Mouse (Mus musculus) forebrain, embryonic 14.5 days (tissue): ENCODE data around the gene Baz2b. TPM values are rescaled to one million over a fixed set of nuclear protein-coding genes. Genes with fewer than 3 reads are reported as not detected.

Experiments used
- ATAC-seq: fragments of 200-750 bp; cut with Nextera tagmentation; 2 replicates; pipeline ENCODE4 v1.8.0; 2017; ENCODE audit warnings: mild to moderate bottlenecking, moderate library complexity
- DNase-seq: peaks from one replicate; pipeline ENCODE4 v3.0.0-alpha.2; 2015; ENCODE audit warnings: low spot score
- H3K27ac ChIP-seq: fragments of 300-500 bp; sonication (generic); 2 replicates; pipeline ENCODE4 v1.5.1; 2014; ENCODE audit warnings: low read depth, mild to moderate bottlenecking, control low read depth, low read length, moderate library complexity
- H3K27me3 ChIP-seq: fragments of 300-500 bp; sonication (generic); replicated peaks from 2 replicates; pipeline ENCODE4 v1.6.1; 2014; ENCODE audit warnings: low read length, control low read depth, mixed read lengths; ENCODE audit not compliant: control insufficient read depth, insufficient read depth
- H3K36me3 ChIP-seq: fragments of 300-500 bp; sonication (generic); 2 replicates; pipeline ENCODE4 v1.6.1; 2014; ENCODE audit warnings: low read length, control low read depth; ENCODE audit not compliant: control insufficient read depth, insufficient read depth
- H3K4me1 ChIP-seq: fragments of 300-500 bp; sonication (generic); 2 replicates; pipeline ENCODE4 v1.6.1; 2014; ENCODE audit warnings: antibody characterized with exemption, low read length, control low read depth; ENCODE audit not compliant: control insufficient read depth, insufficient read depth
- H3K4me2 ChIP-seq: fragments of 300-500 bp; sonication (generic); 2 replicates; pipeline ENCODE4 v1.6.1; 2014; ENCODE audit warnings: mild to moderate bottlenecking, control low read depth, low read length
- H3K4me3 ChIP-seq: fragments of 300-500 bp; sonication (generic); 2 replicates; pipeline ENCODE4 v1.5.1; 2014; ENCODE audit warnings: low read depth, low read length, control low read depth
- H3K9ac ChIP-seq: fragments of 300-500 bp; sonication (generic); 2 replicates; pipeline ENCODE4 v1.6.1; 2014; ENCODE audit warnings: mild to moderate bottlenecking, low read length, control low read depth, moderate library complexity
- H3K9me3 ChIP-seq: fragments of 300-500 bp; sonication (generic); replicated peaks from 2 replicates; pipeline ENCODE4 v1.6.1; 2016; ENCODE audit warnings: low read length, control low read depth, mixed read lengths; ENCODE audit not compliant: control insufficient read depth
- whole genome bisulfite sequencing: fragments of 180-500 bp; shearing (Covaris S2); extraction: QIAGEN DNeasy Blood & Tissue Kit; methylation state at CpG from one replicate; pipeline ENCODE4 v1.1.7; 2014; 5-methylcytosine and 5-hydroxymethylcytosine counted together
- polyA plus RNA-seq: library from polyadenylated mRNA; unstranded; fragments of >200 nt; fragmentation: Nextera tagmentation; extraction: Ambion mirVana; gene quantifications from 2 replicates; pipeline ENCODE4 v1.2.1, GENCODE M21; 2014

Baz2b gene
- polyA plus RNA-seq, 1 experiment from 2014 or later: 40.4 TPM

DNA sequence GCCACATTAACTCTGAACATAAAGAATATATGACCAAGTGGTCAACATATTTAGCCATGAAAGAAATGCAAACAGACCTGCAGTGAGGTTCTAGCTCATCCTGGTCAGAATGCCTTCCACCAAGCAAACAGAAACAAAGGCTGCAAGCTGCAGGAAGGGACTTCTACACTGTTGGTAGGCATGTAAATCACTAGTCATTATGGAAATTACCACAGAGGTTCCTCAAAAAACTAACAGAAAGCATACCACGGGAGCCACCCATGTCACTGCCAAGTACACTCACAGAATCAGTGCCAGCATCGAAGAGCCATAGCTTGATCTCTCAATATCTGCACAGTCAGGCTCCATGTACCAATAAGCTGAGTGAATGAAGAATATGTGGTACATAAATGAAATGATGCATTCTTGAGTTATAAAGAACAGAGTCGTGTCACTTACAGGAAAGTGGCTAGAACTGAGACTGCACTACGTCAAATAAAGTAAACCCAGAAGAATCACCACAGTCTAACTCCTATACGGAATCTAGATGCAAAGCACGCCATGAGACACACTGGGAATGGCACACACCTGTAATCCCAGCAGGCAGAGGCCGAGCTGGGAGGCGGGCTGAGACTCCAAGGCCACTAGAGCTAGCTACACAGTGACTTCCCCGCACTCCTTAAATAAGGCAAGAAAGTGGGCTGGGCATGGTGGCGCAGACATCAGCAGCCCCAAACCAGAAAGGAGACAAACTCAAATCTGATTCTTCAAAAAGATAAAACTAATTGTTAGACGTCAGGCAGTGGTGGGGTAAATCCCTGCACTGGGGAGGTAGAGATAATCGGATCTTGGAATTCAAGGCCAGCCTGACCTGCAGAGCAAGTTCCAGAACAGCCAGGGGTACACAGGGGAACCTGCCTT lies 95.7 kb downstream of the Baz2b start:
- Histone ChIP-seq H3K36me3 (peaks cover 6% of the 10 kb centered on the region; the same call in 1 of the 2 replicates), H3K9me3 (no peaks in the 10 kb centered on the region), H3K27ac (no peak overlapping the region), H3K4me2 (no peak overlapping the region), H3K9ac (no peak overlapping the region), H3K4me1 (peaks cover 13% of the 10 kb centered on the region), H3K4me3 (no peak overlapping the region), H3K27me3 (no peaks in the 10 kb centered on the region)
- 78% methylated on average over 12 of the region's 12 CpGs for WGBS
- ATAC-seq (no peak), DNase-seq (no peak)

DNA sequence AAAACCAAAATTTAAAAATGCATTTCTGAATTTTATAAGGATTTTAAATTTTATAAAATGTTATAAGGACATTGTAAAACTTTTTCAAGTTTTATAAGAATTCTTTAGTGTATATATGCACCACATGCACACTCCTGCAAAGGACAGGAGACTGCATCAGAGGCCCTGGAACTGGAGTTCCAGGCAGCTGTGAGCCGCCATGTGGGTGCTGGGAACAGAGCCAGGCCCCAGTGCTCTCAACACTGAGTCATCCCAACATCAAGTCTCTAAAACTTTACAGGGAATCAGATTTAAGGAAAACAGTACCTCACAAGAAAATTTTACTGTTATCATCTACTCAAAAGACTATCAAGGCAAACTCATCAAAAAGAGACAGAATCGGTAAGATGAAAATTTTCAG lies 97.5 kb downstream of the Baz2b start:
- Histone ChIP-seq H3K9me3 (no peaks in the 10 kb centered on the region), H3K9ac (no peak overlapping the region), H3K4me2 (no peak overlapping the region), H3K36me3 (peaks cover 6% of the 10 kb centered on the region; the same call in 1 of the 2 replicates), H3K4me1 (peaks cover 3% of the 10 kb centered on the region), H3K4me3 (no peak overlapping the region), H3K27me3 (no peaks in the 10 kb centered on the region), H3K27ac (no peak overlapping the region)
- ATAC-seq (no peak), DNase-seq (no peak)
- 90% methylated on average over 2 of the region's 2 CpGs for WGBS

DNA sequence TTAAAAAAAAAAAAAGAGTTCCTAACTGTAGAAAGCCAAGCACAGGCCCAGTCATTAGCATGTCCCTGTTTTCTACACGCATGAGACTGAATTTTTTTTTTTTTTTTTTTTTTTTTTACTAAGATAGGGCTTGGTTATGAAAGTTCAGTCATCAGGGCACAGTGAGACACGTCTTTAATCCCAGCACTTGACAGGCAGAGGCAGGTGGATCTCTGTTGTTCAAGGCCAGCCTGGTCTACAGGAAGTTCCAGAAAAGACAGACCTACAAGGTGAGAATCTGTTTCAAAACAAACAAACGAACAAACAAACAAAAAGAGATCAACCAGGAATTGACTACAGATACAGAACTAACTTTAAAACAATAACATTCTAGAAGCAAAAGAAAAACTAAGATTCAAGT lies 100.6 kb downstream of the Baz2b start:
- Histone ChIP-seq H3K9me3 (no peaks in the 10 kb centered on the region), H3K4me1 (no peaks in the 10 kb centered on the region), H3K27ac (no peak overlapping the region), H3K9ac (no peak overlapping the region), H3K4me2 (no peak overlapping the region), H3K27me3 (no peaks in the 10 kb centered on the region), H3K4me3 (no peak overlapping the region), H3K36me3 (peaks cover 6% of the 10 kb centered on the region; the same call in 1 of the 2 replicates)
- no peak for DNase-seq
- WGBS: 94% methylated on average over 3 of the region's 3 CpGs
- ATAC-seq: no peak

DNA sequence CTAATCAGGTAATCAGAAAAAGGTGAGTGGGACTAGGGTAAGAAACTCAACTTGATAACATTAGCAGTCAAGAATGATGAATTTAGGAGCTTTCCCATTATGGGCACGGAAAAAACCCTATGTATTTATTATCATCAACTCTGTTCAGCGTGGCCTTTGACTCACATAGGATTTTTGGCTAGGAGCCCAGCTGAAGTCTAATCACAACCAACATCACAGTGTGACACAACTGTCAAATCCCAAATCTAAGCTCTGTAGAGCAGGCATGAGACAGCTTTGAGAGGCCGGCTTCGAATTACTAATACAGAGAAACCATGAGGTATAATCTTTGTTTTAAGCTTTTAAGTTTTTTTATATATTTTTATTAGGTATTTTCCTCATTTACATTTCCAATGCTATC lies 113.0 kb downstream of the Baz2b start:
- no peaks in the 10 kb centered on the region for H3K4me1 ChIP-seq
- no peaks in the 10 kb centered on the region for H3K9me3 ChIP-seq
- H3K36me3 ChIP-seq: no peaks in the 10 kb centered on the region
- H3K4me3 ChIP-seq: no peak overlapping the region
- no peak for DNase-seq
- H3K4me2 ChIP-seq: no peak overlapping the region
- no peak overlapping the region for H3K9ac ChIP-seq
- no peak overlapping the region for H3K27ac ChIP-seq
- WGBS: 88% methylated on average over 4 of the region's 4 CpGs
- no peaks in the 10 kb centered on the region for H3K27me3 ChIP-seq
- ATAC-seq: no peak

DNA sequence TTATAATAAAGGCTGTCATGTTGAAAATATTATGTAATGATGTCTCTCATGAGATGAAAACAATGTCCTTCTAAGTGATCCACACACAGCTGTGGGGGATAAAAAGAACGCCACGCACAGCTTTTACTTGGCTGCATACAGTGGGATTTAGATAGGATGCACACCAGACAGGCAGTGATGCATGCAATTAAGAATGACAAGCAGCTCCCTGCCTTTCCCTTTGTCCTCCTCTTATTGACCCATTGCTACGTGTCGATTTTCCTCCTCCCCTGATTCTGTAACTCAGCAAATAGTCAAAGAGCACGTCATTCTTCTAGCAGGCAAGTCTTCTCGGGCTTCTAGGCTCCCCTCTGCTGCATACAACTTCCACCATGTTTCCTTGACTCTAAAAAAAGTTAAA lies 119.4 kb downstream of the Baz2b start:
- Histone ChIP-seq H3K4me2 (no peak overlapping the region), H3K27ac (no peak overlapping the region)
- WGBS: 23% methylated on average over 6 of the region's 6 CpGs

DNA sequence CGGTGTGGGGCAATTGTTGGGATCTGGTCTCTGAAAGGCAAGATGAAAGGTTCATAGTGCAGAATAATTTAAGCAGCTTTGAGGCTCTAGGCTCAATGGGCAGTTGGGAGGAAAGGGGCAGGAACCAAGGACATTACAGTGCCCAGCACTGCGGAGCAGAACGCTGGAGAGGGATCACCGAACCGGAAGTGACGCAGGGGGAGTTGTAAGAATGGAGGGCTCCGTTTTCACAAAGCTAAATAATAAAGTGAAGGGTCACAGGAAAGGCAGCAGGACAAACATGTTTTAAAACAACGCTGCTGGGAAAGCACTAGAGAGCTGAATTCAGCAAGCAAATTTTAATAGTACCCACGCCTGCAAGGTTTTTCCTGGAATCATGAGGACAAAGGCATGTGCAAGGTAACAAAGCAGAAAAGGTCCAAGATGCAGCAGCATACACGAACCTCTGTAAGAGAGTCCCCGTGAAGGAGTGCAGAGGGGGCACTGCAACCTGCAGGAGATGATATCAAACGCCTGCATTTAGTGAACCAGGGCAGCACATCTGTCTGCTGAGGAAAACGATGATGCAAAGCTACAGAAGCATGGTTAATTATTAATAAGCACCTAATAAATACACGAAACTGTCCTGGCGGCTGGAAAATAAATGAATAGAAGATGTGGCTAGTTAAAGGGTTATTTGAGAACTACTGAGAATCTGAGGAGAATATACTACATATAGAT lies 120.0 kb downstream of the Baz2b start:
- no peak overlapping the region for H3K4me3 ChIP-seq
- no peak overlapping the region for H3K27ac ChIP-seq
- no peaks in the 10 kb centered on the region for H3K4me1 ChIP-seq
- H3K36me3 ChIP-seq: no peaks in the 10 kb centered on the region
- DNase-seq (no peak), ATAC-seq (0 out of 2 replicates have a peak, but pooled peaks have one; percentile 33)
- H3K4me2 ChIP-seq: peak overlapping the region; percentile 3; the same call in 1 of the 2 replicates
- no peak overlapping the region for H3K9ac ChIP-seq
- H3K27me3 ChIP-seq: no peaks in the 10 kb centered on the region
- H3K9me3 ChIP-seq: no peaks in the 10 kb centered on the region
- 35% methylated on average over 15 of the region's 15 CpGs for WGBS

More for the DNA sequence above, 119.4 kb downstream of the Baz2b start:
- no peak for ATAC-seq
- Histone ChIP-seq H3K36me3 (no peaks in the 10 kb centered on the region), H3K4me1 (no peaks in the 10 kb centered on the region), H3K4me3 (no peak overlapping the region), H3K9me3 (no peaks in the 10 kb centered on the region), H3K9ac (no peak overlapping the region), H3K27me3 (no peaks in the 10 kb centered on the region)
- DNase-seq: no peak

DNA sequence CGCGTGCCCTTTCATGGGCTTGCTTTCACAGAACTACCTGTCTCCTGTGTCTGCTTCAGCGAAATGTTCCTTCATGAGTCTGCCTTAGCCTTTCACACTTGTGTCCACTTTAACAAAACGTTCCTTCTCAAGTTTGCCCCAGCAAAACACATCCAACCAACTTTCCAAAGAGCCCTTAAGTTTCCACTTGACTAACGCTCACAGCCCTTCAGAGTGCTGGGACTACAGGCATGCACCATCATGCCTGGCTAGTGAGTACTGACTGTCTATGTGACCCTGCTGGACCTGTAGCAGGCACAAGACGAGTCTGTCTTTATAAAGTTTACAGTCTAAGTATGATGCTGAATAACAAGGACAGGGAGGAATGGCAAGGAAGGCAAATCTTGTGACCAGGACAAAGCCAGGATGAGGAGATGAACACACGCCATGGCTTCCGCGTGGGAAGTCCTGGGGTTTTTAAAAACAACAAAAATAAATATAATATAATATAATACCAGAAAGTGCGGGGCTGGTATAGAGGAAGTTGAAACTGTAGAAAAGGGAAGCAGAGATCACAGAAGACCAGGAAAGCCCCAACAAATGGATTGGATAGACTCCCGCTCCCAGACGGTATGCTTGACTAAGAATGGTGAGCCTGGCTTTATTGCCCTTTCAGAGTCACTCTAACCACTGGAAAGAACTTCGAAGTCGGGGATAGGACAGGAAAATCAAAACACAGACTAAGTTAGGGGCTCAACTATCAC lies 120.7 kb downstream of the Baz2b start:
- no peaks in the 10 kb centered on the region for H3K4me1 ChIP-seq
- no peak overlapping the region for H3K9ac ChIP-seq
- ATAC-seq (no peak), DNase-seq (no peak)
- no peaks in the 10 kb centered on the region for H3K27me3 ChIP-seq
- WGBS: 84% methylated on average over 14 of the region's 14 CpGs
- no peaks in the 10 kb centered on the region for H3K36me3 ChIP-seq
- no peaks in the 10 kb centered on the region for H3K9me3 ChIP-seq
- no peak overlapping the region for H3K27ac ChIP-seq
- H3K4me2 ChIP-seq: no peak overlapping the region
- H3K4me3 ChIP-seq: no peak overlapping the region

DNA sequence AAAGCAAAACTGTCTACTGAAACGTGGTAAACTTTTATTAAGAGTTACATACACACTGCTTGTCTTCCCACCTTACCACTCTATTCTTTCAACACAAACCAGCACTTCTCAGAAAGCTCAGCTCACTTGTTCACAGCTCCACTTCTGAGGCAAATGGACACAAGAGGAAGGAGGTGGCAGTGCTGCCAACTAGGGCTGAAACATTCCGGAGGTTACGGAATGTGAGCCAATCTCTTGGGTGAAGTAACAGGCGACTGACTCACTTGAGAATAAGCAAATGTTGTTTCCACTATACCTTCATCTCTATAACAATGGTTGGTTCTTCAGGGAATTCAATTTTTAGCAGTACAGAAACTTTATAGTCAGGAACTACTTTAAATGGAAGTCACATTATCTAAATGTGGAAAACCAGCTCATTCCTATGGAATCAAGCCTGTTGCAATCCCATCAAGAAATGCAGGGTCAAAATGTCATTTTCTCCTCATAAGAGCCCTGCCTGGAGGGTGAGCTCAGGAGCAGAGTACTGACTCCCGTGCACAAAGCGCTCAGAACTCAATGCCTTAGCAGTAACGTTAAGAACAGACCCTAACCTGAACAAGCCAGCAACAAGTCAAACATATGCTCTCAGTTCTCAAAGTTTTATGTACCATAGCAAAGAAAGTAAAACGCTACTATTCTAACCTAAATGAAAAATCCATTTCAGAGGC lies 123.3 kb downstream of the Baz2b start:
- DNase-seq (no peak), ATAC-seq (no peak)
- Histone ChIP-seq H3K4me1 (peaks cover 5% of the 10 kb centered on the region; the same call in 1 of the 2 replicates), H3K27me3 (no peaks in the 10 kb centered on the region), H3K27ac (no peak overlapping the region), H3K36me3 (no peaks in the 10 kb centered on the region), H3K9me3 (no peaks in the 10 kb centered on the region), H3K9ac (no peak overlapping the region), H3K4me3 (no peak overlapping the region), H3K4me2 (no peak overlapping the region)
- 78% methylated on average over 8 of the region's 8 CpGs for WGBS
